Mouse (Mus musculus) Patski (cell line): ENCODE measurements around the gene Znrd1. TPM values are rescaled to one million over a fixed set of nuclear protein-coding genes. Genes with fewer than 3 reads are reported as not detected.
"Not testable (repeated sequence)": the region's sequence is repeated elsewhere in the genome, so short reads cannot be mapped to it uniquely, and the experiment has no call there.

Source experiments
- ATAC-seq: fragments of 100-300 bp; one replicate; pipeline ENCODE4 v1.8.0; 2021
- CTCF ChIA-PET: fragments of 350-600 bp; sonication (Branson Sonifier 250); formaldehyde crosslinking; loops from one replicate; lab custom pipeline; 2022; ENCODE audit warnings: inconsistent platforms; lab: Charles Lee
- POLR2A ChIA-PET: fragments of 350-600 bp; sonication (Branson Sonifier 250); formaldehyde crosslinking; loops from one replicate; lab custom pipeline; 2022; ENCODE audit warnings: antibody characterized with exemption, inconsistent platforms; lab: Charles Lee
- DNase-seq: peaks from one replicate; pipeline ENCODE4 v3.0.0-alpha.2; 2011; ENCODE audit warnings: low read depth, low spot score
- H3K27me3 ChIP-seq: fragments of 371-371 bp; one replicate; pipeline ENCODE4 v1.5.1; 2021
- CTCF ChIP-seq: fragments of 100-300 bp; IDR thresholded peaks from one replicate; pipeline ENCODE4 v1.5.1; 2021
- in situ Hi-C: fragments of 300-500 bp; cut with MboI; formaldehyde crosslinking; loops from 3 replicates; pipeline ENCODE4 v1.11.1; 2018; ENCODE audit warnings: low pct_unique_long_range_greater_than_20kb, mixed read lengths
- polyA plus RNA-seq: library from polyadenylated mRNA; unstranded; gene quantifications from one replicate; pipeline ENCODE4 v1.2.3, GENCODE M21; 2021

Gene Znrd1
- polyA plus RNA-seq, 1 experiment from 2014 or later = 42.1 TPM

DNA sequence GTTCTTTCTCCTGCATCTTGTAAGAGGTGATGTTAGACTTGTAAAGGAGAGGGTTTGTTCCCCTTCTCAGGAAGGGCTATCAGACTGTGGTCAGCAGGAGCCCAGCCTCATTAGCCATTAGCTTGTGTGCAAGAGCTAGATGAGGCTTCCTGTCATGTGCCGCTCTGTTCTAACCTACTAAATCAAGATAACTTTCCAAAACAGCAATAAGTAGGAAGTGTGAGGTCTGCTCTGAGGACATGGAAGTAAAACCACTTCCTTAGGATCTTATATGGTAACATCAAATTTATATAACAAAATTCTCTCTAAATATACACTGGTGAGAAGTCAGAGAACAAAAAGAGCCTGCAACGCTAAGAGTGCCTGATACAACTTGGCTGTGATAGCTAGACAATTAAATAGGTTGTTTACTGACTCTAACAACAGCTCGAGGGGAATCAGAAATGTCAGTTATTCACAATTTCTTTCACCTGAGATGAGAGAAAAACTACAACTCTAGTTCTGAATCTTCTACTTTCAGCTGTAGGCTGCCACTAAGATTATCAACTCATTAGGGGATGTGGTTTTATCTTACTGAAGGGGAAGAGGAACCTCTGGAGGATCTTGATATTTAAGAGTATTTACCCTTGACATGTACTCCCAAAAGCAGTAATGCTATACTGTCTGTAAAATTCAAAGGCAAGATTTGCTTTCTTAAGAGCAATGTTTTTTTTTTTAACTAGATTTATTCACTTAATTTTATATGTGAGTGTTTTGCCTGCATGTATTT is 34.2 kb upstream of the Znrd1 start:
- ChIA-PET POLR2A (no interaction called here), CTCF (interaction anchor here (0.8 kb wide), 1 partner anchor 79 kb away, joined by 3 read pairs; no protein-coding TSS in a partner anchor)
- in situ Hi-C loops = no loop called here
- H3K27me3 ChIP-seq = peaks cover 7% of the 10 kb centered on the region
- TF ChIP-seq CTCF = no peak
- ATAC-seq (no peak), DNase-seq (no peak)

DNA sequence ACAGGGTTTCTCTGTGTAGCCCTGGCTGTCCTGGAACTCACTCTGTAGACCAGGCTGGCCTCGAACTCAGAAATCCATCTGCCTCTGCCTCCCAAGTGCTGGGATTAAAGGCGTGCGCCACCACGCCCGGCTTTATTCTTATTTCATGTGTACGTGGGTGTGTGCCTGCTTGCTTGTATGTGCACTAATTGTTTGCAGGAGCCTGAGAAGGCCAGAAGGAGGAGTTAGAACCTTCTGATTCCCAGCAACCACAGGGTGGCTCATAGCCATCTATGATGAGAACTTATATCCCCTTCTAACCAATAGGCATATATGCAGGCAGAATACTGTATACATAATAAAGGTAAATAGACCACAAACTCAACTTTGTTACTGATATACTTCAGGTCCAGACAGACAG is 32.3 kb upstream of the Znrd1 start:
- POLR2A ChIA-PET, H3K27me3 ChIP-seq, ATAC-seq, in situ Hi-C loops, DNase-seq, CTCF ChIA-PET: not testable (repeated sequence)

- ChIA-PET POLR2A (no interaction called here), CTCF (no interaction called here)
- DNase-seq (no peak), ATAC-seq (no peak)
- in situ Hi-C loops = no loop called here
- TF ChIP-seq CTCF = no peak
- H3K27me3 ChIP-seq = peaks cover 7% of the 10 kb centered on the region
Observed at GRCm38 (mm10) chr17:36989437-36989836, 31.1 kb upstream of the Znrd1 start, which contains the start of gene H2-M5. Gene H2-M5, minus strand, starts transcription at chr17:36989537.

- ChIA-PET POLR2A (no interaction called here), CTCF (no interaction called here)
- in situ Hi-C loops = no loop called here
- no peak for TF ChIP-seq CTCF
- DNase-seq = no peak
- H3K27me3 ChIP-seq = peaks cover 7% of the 10 kb centered on the region
- ATAC-seq = no peak
Observed at GRCm38 (mm10) chr17:36988475-36988874, 30.1 kb upstream of the Znrd1 start.

DNA sequence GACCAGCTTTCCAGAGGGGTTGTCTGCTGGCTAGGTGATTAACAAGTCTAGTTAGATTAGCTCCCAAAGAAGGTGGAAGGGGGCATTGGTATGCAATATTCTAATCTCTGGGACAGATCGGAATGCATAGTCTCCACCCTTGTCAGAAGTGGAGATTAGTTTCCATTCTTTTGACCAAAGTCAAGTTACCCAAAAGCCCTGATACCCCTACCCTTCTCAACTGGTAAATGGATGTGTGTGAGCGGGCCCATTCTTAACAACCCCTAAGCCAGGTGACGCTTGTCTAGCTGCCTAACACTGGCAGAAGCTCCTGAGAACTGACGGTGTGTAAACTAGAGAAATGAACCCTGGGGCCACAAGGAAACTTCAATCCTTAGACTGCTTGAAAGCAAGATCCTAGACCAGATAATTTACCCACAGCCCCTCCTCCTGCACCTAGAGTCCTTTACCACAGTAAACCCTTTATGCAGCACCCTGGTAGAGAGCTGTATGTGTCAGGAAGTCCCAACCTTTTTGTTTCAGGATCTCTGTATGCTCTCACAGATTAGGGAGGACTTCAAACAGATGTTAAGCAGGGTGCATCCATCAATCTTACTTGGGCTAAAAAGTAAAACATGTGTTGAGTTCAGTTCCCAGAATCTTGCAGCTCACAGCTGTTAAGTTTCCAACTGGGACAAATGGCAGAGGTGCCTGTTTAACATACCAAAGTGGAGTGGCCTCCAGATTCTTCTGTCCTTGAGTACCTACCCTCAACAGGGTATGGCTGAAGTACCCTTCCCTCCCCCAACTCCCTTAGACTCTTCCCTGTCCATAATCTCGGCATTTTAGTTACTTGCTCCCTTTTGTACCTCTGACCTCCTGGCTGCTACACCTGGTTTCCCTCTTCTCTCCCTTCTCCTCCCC is 24.1 kb upstream of the Znrd1 start:
- no peak for ATAC-seq
- ChIA-PET POLR2A (no interaction called here), CTCF (interaction anchor here (0.8 to 1.3 kb wide), 4 partner anchors 11 to 90 kb away, joined by 3 to 5 read pairs (median 4); no protein-coding TSS in a partner anchor)
- H3K27me3 ChIP-seq = peaks cover 16% of the 10 kb centered on the region
- TF ChIP-seq CTCF = no peak
- no peak for DNase-seq
- in situ Hi-C loops = no loop called here

DNA sequence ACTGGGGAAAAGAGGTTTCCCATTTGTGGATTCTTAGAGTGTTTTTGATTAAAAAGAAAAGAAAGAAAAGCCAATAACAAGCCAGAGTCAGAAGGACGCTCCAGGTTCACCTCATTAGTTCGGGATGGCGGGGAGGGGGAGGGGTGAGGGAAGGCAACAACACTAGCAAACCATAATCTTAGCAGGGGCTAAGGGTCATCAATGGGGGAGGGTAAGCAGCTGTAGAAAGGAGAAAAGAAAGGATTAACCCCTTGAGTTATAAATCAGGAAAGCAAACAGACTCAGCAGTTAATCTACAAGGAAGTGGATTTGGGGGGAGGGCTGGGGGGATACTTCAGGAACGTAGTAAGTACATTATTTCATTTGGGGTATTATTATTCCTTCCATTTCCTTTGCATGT is 23.5 kb upstream of the Znrd1 start:
- ATAC-seq (no peak), DNase-seq (no peak)
- peaks cover 16% of the 10 kb centered on the region for H3K27me3 ChIP-seq
- POLR2A ChIA-PET = interaction anchor here (0.7 kb wide), 1 partner anchor 155 kb away, joined by 5 read pairs; no protein-coding TSS in a partner anchor
- CTCF ChIA-PET = interaction anchor here (0.8 to 1.3 kb wide), 4 partner anchors 10 to 89 kb away, joined by 3 to 5 read pairs (median 4); no protein-coding TSS in a partner anchor
- in situ Hi-C loops = no loop called here
- TF ChIP-seq CTCF = no peak

DNA sequence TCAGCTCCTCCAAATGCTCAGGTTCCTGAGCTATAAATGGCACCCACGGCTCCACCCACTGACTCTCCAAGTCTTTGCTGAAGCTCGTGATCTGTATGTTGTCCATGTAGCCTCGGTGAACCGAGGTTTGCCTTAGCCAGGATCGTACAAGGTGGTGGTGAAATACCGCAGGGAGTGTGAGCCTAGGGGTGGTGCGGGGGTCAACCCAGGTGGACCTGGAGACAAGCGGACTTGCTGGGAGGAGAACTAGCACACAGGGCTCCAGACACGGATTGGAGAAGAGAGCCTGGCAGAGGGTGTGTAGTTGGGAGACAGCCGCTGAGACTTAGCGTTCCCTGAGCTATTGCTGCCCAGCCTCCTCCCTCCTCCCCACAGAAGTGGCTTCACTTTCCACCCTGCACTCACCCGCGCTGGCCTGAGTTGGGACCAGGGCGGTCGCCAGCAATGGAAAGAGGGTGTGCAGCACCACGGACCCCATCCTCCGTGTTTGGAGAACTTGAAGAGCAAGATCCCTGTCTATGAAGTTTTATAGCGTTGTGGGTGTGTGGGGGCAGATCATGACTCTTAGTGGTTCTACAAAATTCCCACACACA is 23.0 kb upstream of the Znrd1 start, which contains the start of gene 2410137M14Rik:
2410137M14Rik (minus strand) TSS at position 17 of the 593 bp plus-strand sequence.
- POLR2A ChIA-PET = interaction anchor here (0.7 kb wide), 1 partner anchor 155 kb away, joined by 5 read pairs; no protein-coding TSS in a partner anchor
- H3K27me3 ChIP-seq = peaks cover 16% of the 10 kb centered on the region
- ATAC-seq = no peak
- in situ Hi-C loops = no loop called here
- DNase-seq = no peak
- CTCF ChIA-PET = interaction anchor here (1.2 to 1.4 kb wide), 2 partner anchors 15 to 88 kb away, joined by 4 read pairs; no protein-coding TSS in a partner anchor
- TF ChIP-seq CTCF = no peak

GRCm38 (mm10) chr17:36973271-36973787 is 15.0 kb upstream of the Znrd1 start:
- ChIA-PET CTCF (no interaction called here), POLR2A (interaction anchor here (0.7 kb wide), 1 partner anchor 29 kb away, joined by 4 read pairs; no protein-coding TSS in a partner anchor)
- DNase-seq = no peak
- no peak for TF ChIP-seq CTCF
- no peak for ATAC-seq
- H3K27me3 ChIP-seq = peaks cover 10% of the 10 kb centered on the region
- in situ Hi-C loops = no loop called here

GRCm38 (mm10) chr17:36972791-36973190 is 14.4 kb upstream of the Znrd1 start:
- ATAC-seq = no peak
- POLR2A ChIA-PET = interaction anchor here (0.7 kb wide), 1 partner anchor 30 kb away, joined by 4 read pairs; no protein-coding TSS in a partner anchor

More at GRCm38 (mm10) chr17:36972791-36973190, 14.4 kb upstream of the Znrd1 start:
- CTCF ChIA-PET = no interaction called here
- no peak for TF ChIP-seq CTCF
- in situ Hi-C loops = no loop called here
- peaks cover 7% of the 10 kb centered on the region for H3K27me3 ChIP-seq
- no peak for DNase-seq
